Mouse (Mus musculus) urinary bladder, postnatal 25 days (tissue): ENCODE data around the gene Hemk1.

Experiments
- DNase-seq: peaks from one replicate; pipeline ENCODE4 v3.0.0; 2022; ENCODE audit warnings: low spot score

Gene Hemk1

GRCm38 (mm10) chr9:107338172-107338883, at the start of gene Hemk1:
Hemk1 (minus strand) TSS chr9:107338350.
- DNase-seq, result peak; percentile 72

GRCm38 (mm10) chr9:107387708-107388107, 49.6 kb upstream of the Hemk1 start:
- DNase-seq, result no peak

- peak; percentile 31 for DNase-seq
These were observed 48.6 kb upstream of the Hemk1 start for GRCm38 (mm10) chr9:107386722-107387121.

GRCm38 (mm10) chr9:107384396-107384795, 46.2 kb upstream of the Hemk1 start:
- no peak for DNase-seq

DNA sequence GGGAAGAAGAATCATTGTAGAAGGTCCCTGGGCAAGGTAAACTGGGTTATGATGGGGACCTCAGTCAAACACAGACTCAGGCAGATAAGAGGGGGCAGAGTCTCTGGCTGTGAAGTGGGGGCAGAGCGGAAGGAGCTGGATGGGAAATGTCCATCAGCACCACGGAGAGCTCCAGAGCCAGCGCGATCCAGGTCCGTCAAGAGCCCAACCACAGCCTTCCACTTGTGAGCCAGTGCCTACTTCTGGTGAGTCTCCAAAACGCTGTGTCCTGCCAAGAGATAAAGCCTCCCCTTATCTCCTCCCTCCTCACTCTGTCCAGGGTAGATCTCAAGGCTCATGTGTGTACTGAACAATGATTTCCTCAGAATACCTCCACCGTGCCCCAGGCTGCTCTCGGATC, 43.6 kb upstream of the Hemk1 start:
- DNase-seq, result peak; percentile 24

DNA sequence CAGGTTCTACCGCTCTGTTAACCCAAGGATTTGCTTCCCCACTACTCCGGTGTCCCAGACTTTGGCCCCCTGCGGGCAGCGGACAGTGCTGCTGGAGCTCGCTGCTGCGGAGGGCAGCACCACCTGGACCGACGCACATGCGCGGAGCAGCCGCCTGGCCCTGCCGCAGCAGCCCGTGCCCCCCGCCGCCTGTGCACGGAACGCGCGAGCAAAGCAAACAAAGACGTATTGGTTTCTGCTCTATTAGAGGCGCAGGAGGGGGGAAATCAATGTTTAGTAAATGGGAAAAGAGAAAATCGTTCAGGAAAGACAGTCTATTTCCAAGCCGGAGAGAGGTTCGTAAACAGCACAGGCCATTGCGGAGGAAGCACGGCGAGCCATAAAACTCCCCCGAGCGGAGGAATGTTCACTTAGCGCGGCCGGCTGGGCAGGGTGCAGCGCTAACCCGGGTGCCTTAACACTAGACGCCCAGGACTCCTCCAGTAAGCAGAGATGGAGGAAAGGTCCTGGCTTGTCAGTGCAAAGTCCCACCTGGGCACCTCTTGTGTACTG, 39.9 kb upstream of the Hemk1 start:
- peak; percentile 16 for DNase-seq

DNA sequence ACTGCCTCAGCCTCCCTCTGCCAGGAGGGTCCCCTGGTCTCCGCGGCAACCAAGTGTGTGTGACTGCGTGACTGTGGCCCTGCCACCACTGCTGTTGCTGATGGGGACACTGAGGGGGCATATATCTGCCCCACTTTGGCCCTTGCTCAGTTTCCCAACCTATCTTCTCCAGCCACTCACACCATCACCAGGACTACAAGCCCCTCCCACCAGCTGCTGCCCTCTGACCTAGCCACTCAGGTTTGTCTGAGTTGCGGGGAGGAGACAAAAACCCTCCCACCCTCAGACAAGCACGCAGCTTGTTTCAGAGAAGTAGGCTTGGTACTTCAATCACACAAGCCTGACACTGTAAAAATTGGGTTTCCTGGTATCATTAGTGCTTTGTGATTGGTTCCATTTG, 37.3 kb upstream of the Hemk1 start:
- DNase-seq, result no peak

- peak; percentile 33 for DNase-seq
These were observed 36.5 kb upstream of the Hemk1 start for GRCm38 (mm10) chr9:107374623-107375022.

GRCm38 (mm10) chr9:107372441-107372840, 34.3 kb upstream of the Hemk1 start:
- DNase-seq, result no peak

- no peak for DNase-seq
These were observed 31.9 kb upstream of the Hemk1 start for GRCm38 (mm10) chr9:107370106-107370463.

GRCm38 (mm10) chr9:107369270-107370105, 31.3 kb upstream of the Hemk1 start:
- no peak for DNase-seq

DNA sequence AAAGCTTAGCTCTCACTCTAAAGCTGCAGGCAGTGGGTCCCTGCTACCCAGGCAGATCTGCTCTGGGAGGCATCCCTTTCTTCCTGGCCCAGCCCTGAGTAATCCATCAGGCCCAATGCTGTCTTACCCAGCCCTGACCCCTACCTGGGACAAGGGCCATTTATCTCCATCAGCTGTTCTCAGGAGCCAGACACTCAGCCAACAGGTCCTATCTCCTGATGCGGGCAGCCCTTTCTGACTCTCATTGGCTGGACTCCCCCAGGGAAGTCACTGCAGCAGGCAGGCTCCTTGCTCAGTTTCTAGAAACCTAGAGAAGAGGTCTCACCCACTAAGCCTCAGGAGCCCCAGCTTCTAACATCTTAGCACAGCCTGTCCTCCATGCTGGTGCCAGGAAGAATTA, 30.2 kb upstream of the Hemk1 start:
- DNase-seq, result no peak

DNA sequence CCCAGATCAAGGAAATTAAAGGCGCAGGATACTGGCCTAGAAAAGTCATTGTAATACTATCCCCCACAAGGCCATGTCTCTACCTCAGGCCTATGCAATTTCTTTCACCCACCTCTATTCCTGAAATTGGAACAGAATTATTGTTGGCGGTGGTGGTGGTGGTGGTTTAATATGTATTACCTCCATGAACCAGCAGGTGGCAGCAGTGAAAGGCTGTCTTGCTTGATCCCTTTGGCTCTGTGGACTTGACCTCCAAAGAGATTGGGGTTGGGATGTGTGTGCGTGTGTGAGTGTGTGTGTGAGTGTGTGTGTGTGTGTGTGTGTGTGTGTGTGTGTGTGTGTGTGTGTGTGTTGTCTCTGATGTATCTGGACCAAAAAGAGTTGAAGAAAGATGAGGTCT, 28.5 kb upstream of the Hemk1 start:
- peak; percentile 51 for DNase-seq

GRCm38 (mm10) chr9:107360989-107361388, 22.8 kb upstream of the Hemk1 start:
- DNase-seq, result no peak

GRCm38 (mm10) chr9:107357651-107358050, 19.5 kb upstream of the Hemk1 start:
- peak; percentile 77 for DNase-seq

GRCm38 (mm10) chr9:107355870-107356765, 18.0 kb upstream of the Hemk1 start:
- DNase-seq, result peak; percentile 52

DNA sequence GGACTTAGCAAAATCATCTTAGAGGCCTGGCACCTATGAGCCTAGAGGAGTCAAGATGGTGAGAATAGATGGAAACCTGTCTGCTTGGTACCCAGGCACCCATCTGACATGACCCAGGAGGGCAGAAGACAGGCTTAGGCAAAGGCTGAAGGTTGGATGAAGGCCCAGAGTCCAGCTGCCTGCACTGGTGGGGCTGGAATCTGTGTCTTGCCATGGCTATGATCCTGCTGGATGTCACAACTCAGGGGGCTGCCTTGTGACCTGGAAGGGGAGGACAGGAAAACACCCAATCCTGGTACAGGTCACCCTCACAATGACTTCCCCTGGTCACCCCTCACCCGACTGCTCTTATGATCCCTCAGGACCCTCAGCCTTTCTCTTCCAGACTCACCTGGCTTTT, 16.7 kb upstream of the Hemk1 start:
- DNase-seq, result no peak

DNA sequence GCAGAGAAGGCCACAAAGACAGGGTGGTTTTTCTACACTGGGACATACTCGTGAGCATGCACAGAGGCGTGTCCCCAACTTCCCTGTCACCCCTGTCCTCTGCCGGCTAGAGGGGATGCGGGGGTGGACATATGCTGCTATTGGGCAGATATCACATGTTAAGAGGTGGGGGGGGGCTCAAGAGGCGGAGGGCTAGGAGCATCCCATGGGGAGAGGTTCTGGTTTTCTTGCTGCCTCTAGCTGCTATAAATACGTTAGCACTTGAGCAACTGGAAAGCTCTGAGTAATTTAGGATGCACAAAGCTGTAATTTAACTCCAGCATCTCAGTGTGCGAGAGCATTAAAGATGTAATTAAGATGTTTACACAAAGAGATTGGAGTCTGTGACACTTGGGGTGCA, 11.2 kb upstream of the Hemk1 start:
- DNase-seq, result no peak

DNA sequence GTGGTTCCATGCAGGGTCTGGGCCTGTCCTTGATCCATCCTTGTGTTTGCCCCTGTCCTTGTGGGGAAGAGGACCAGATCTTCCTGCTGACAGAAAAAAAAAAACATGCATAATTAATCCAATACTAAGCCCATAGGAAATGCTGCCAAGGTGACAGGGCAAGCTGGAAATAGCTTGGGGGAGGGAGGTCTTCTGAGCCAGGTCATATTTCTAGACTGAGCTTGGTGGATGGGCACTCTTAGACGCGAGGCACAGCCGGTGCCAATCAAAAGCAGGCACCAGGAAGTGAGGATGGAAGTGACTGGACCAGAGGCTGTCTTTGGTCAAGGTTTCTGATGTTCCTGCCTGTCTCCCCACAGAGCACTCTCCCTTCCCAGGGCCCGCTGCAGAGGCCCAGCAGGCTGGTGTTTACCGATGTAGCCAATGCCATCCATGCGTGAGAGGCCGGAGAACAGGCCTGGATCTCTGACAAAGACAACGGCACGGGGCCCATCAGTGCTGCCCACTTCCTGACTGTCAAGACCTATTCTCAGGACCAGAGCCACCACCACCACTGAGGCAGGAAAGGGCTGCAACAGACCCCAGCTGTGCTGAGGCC, 9.5 kb upstream of the Hemk1 start:
- no peak for DNase-seq

DNA sequence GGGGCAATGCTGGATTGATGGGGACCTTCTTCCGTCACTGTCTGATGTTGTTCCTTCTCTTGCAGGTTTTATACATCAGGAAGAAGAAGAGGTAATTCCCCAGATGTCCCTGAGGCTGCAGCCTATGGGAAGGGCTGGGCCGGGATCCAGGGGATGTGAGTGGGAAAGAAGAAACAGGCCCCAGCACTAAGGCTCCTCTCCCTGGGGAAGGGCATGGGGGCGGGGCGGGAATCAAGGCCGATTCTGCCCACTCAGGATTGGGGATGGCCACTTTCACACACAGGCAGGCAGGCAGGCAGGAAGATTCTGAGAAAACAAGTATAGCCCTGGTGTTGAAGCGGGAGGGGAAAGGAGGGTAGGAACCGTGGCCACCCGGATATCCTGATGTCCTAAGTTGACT, 7.9 kb upstream of the Hemk1 start:
- DNase-seq, result no peak

DNA sequence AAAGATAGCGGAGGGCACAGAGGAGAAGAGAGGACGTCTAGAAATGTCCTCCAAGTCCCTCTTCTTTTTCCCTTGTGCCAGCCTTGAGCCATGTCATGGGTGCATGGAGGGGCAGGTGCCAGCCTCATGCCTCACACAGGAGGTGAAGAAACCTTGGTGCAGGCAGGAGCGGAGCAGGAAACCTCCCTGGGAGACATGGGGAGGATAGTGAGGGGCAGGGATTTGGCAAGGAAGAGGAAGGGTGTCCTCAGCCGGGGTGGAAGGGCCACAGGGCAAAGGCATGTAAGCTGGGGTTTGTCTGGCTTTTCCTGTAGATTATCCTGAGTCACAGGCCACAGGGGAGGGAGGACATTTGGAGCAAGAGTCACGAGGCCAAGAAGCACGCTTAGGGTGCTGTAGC, 5.9 kb upstream of the Hemk1 start:
- no peak for DNase-seq
